Mouse (Mus musculus): ENCODE data around the gene Map7. TPM values are rescaled to one million over a fixed set of nuclear protein-coding genes. Genes with fewer than 3 reads are reported as not detected.
A peak's percentile ranks its signal among the peaks of the same experiment; 100 is the strongest.

The Map7 gene
- total RNA-seq, 2 experiments from 2014 or later = 2.2 to 2.5 TPM

DNA sequence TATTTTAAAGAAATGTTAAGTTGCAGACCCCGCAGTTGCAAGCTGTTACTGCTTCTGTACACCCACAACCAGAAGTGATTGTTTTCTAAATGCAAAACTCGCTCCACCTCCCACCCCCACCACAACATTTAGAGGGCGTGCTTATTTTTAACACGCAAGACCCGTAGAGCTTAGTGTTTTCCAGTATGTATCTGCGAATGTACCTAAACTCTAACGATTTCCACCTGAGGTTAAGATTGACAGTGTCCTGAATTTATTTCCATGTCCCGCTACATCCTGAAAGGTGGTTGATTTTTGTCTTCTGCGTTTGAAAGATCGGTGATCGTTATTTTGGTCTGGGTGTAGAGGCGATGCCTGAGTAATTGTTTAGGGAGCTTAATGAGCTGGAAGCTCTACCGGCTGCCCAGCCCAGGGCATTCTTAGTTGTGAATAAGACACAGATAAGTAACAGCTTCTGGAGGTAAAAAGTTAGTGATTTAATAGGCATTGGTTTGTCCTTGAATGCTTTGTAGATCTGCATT is 1.6 kb downstream of the Map7 start:
- no peak for DNase-seq (ENCODE audit: low spot score in 2 of 2)

DNA sequence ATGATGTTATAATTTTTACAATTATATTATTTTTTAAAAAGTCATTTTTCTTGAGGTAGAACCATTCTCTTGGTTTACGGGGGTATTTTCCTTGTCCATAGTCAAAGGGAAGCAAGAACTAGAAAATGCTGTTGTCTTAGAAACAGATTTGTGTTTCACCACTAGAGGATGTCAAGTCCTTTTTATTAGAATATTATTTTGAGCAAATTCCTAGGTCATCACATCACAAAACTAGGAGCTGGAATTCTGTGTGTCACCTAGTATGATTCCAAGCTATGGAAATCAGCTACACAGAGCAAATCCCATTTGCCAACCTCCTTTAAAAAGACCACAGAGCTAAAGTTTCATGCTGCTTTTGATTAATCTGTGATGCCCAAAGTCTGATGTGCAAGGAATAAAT is 3.9 kb downstream of the Map7 start:
- DNase-seq (ENCODE audit: low spot score in 2 of 2) = no peak

GRCm38 (mm10) chr10:20153507-20153906 is 5.2 kb downstream of the Map7 start:
- no peak for DNase-seq (ENCODE audit: low spot score in 2 of 2)

DNA sequence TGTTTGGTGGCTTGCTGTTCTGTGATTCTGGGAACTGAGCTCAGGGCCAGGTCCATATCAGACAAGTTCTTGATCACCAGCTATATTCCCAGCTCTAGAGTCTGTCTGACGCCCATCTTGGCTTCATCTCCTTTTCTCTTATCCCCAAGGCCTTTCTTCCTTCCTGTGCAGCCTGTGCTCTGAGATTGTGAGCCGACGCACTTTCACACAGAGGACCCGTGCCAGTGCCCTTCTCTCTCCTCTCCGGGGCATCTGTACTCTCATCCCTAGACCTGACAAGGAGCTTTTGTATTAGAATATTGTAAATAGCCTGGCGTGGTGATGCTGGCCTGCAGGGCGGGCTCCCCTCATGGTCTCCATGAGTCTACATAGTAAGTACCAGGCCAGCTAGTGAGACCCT is 7.1 kb downstream of the Map7 start:
- DNase-seq (ENCODE audit: low spot score in 2 of 2) = no peak

- DNase-seq (ENCODE audit: low spot score in 2 of 2) = no peak
Measured at GRCm38 (mm10) chr10:20157021-20157726, 8.9 kb downstream of the Map7 start.

DNA sequence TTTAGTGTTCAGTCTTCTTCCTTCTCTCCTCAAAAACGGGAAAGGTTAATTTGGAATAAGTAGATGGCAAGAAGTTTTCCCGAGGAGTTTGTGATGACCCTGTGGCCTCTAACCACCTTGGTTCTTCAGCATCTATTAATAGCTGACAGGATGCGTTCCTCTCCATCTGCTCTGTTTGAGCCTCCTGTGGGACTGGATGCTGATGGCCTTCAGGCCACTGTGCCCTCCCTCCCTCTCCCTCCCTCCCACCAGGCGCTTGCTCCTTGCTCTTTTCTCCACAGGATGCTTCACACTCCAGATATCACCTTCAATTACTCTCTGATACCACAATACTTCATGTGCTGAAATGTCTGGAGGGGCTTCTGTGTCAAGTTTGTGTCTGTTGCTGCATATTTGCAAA is 10.5 kb downstream of the Map7 start:
- no peak for DNase-seq (ENCODE audit: low spot score in 2 of 2)

DNA sequence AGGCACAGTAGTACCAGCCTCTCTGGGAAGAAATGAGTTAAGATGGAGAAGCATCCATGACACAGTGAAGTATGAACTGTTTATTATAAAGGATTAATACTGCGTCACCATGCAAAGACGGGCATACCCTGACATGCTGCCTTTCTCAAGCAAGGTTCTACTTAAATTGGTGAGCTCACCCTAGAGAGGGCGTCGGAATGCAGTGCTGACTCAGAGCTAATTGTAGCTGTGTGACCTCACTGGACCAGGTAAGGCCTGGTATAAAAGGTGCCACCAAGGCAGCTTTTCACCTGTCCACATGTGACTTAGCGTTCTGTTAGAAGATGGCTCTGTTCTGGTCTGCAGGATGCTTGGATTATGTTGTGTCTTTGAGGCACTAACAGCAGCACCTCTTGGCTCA is 11.0 kb downstream of the Map7 start:
- no peak for DNase-seq (ENCODE audit: low spot score in 2 of 2)

GRCm38 (mm10) chr10:20160914-20161313 is 12.6 kb downstream of the Map7 start:
- DNase-seq (ENCODE audit: low spot score in 2 of 2) = no peak

- no peak for DNase-seq (ENCODE audit: low spot score in 2 of 2)
Measured at GRCm38 (mm10) chr10:20164810-20165209, 16.5 kb downstream of the Map7 start.

GRCm38 (mm10) chr10:20166797-20167196 is 18.5 kb downstream of the Map7 start:
- no peak for DNase-seq (ENCODE audit: low spot score in 2 of 2)

- DNase-seq (ENCODE audit: low spot score in 2 of 2) = no peak
Measured at GRCm38 (mm10) chr10:20167467-20167866, 19.2 kb downstream of the Map7 start.

DNA sequence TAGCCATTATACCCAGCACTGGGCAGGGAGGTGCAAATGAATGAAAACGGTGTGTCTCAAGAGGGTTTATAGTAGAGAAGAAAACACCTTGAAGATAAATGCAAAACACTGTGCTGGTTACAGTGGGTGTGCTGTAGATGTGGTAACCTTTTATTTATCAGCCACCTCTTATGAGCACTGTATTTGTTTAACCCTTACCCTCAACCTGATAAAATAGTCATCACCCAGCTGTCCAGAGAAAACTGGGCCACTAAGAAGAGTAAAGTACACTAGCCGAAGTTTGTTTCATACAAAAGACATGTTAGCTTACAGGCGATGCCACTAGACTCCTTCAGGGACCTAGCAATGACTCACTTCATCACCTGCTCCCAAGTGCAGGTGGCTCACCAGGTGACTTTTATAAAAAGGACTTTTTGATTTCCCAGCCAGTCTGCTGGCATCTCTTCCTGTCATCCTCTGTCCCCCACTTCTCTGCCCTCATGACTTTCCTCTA is 21.0 kb downstream of the Map7 start:
- no peak for DNase-seq (ENCODE audit: low spot score in 2 of 2)

DNA sequence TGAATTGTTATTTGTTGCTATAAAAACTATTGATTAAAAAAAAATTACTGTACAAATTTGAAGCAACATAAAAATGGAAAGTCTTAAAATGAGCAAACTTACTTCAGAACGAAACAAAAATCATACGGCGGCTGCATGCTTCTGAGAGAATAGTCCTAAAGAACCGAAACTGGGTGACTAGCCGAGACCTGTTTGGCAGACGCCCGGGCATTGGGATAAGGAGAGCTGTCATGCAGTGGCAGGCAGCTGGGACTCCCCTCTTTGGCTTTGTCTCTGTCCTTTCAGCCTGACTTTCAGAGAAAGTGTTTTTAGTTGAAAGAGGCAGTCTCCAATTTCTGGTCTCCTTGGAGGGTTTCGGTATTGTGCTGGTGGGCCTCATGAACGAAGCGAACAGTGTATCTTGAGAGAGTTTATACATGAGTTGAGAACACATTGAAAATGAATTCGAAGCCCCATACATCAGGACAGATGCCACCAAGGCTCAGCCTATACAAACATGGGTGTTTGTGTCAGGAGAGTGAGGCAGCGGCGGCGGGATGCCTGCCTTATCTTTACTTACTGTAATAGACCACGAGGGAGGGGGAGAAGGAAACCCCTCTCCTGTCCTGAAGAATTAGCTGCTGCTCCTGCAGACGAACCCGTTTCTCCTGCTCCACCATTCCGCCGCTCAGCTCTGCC is 21.8 kb downstream of the Map7 start:
- DNase-seq (ENCODE audit: low spot score in 2 of 2) = no peak

DNA sequence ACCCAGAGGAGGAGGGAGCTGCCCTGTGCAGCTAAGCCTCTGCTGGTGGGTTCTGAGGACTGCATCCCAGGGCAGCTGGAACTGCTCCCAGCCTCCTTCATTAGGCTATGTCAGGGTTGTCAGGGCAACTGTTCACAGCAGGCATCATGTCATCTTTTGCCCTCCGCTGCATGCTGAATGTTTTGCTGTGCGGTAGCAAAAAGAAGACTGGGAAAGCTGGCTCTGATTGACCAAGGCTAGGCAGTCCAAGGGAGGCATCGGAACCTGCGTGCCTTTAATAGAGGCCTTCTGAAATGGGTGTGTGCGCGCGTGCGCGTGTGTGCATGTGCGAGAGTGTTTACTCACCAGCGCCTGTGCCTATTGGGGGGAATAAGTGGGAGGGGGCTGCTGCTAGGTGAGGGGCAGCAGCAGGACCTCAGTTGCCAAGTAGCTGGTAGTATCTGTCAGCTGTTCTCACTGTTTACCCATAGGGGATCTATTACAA is 22.4 kb downstream of the Map7 start:
- DNase-seq (ENCODE audit: low spot score in 2 of 2) = peak; percentile 29 to 50

DNA sequence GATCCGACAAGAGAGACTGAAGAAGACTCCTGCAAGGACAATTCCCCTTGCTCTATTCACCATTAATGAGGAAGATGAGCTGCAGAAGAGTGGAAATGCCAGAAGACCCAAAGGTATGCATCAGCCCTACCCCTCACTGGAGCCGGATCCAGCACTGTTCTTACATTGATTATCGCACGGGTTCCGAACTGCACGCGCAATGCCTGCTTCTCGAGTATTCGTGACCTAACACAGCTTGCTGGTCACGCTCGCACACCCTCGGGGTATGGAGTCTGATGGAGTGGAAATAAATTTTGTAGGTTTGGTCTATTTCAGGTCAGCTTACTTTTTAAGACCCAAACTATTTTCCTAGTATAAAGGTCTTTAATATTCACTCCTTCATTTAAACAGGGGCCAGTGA is 22.9 kb downstream of the Map7 start:
- DNase-seq (ENCODE audit: low spot score in 2 of 2) = no peak

DNA sequence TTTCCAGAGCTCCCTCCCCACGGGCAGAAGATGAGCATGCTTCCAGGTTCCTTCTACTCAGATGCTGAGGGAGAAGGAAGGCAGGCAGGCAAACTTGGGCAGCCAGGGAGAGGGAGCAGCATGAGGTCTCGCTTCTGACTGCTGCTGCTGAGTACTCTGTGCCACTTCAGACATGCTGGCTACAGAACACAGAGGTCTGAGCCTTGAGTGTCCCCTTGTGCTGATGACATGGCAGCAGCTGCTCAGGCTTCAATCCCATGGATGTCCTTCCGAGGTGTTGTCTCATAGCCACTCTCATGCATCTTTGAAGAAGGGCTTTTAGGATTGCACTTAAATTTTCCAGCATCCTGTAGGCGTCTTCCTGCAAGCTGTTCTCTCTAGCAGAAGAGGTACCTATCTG is 23.5 kb downstream of the Map7 start:
- no peak for DNase-seq (ENCODE audit: low spot score in 2 of 2)

GRCm38 (mm10) chr10:20173733-20174132 is 25.5 kb downstream of the Map7 start:
- no peak for DNase-seq (ENCODE audit: low spot score in 2 of 2)

- no peak for DNase-seq (ENCODE audit: low spot score in 2 of 2)
Measured at GRCm38 (mm10) chr10:20176054-20176453, 27.8 kb downstream of the Map7 start.

DNA sequence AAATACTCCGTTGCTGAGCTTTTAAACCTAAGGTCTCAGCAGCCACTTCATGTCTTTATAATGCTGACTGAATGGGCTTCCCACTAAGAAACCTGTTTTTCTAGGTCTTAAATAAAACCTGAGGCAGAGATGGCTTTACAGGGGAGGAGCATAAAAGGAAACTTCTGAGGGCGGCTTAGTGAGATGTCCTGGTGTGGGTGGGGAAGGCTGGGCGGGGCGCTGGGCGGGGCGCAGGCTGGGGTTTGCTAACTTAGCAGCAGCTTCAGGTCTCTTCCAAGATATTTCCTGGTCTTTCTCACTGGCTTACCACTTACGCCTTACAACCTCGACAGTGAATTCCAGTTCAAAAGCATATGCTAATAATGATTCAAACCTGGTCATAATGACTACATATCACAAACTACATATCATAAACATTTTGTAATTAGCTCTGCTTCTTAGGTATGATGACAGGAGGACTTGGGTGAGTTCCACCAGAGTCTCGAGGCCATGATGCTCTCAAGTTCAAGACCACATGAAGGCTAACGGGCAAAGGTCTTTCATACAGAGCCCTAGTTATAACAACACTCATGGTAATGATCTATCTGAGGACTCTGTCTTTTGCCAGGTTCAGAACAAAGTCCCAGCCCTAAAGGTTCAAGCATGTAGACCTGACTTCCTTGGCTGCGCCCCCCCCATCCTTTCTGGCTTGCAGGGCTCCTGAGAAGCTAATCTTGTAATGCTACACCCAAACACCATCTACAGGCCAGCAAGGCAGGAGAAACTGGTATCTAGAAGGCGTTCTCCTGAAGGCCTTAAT is 30.7 kb downstream of the Map7 start:
- no peak for DNase-seq (ENCODE audit: low spot score in 2 of 2)

DNA sequence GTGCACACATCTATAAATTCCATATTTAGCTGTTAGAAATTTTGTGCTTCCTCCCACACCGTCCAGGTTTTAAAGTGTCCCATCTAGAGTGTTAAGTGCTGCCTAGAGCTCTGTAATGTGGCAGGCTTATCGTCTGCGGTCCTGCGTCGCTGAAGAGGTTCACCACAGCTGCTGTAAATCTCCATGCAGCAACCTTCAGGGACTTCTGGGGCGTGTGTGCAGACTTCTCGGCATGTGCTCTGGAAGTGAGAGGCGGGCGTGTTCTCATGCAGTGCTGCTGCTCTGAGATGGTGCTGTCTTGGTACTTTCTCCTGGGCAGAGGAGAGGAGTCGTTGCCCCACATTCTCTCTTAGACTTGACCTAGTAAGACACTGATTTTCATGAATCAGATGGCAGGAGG is 32.9 kb downstream of the Map7 start:
- no peak for DNase-seq (ENCODE audit: low spot score in 2 of 2)

GRCm38 (mm10) chr10:20181680-20182399 is 33.6 kb downstream of the Map7 start:
- DNase-seq (ENCODE audit: low spot score in 2 of 2) = no peak

All from gastrocnemius, postnatal 4 days (tissue).